Mouse (Mus musculus): ENCODE results near the gene Dlk2.

Gene Dlk2

DNA sequence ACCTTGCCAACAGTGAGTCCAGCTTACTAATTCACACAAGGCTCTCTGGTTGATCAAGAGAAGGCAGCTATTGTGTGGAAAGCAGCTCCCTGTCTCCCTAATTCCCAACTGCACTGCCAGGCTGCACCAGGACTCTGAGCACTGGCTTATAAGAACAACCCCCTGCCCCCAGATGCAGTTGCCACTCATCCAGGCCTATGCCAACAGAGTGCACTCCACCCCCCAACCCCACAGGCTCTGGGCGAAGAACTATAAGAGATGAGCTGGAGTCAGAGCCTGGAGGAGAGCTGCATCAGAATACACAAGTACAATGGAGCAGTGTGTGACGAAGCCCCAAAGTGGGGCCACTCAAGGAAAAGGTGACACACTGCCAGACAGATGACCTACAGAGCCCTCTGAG lies 25.2 kb upstream of the Dlk2 start:
- in situ Hi-C loops (cut with MboI, MseI) = no loop called here

DNA sequence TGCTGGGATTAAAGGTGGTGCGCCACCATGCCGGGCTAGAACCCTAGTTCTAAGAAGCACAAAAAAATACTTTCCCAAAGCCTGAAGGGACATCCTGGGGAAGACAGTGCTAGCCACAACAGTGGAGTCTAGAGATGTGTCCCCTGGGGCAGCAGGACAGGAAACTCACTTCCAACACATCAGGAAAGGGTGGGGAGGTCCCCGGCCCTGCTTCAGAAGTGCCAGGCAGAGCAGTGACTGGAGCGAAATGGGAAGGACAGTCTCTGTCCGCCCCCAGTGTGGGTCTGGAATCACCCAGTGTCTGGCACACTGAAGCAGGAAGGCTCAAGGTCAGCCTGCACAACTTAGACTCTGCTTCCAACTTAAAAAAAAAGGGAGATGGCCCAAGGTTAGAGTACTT lies 24.5 kb upstream of the Dlk2 start:
- in situ Hi-C loops (cut with MboI, MseI) = no loop called here

DNA sequence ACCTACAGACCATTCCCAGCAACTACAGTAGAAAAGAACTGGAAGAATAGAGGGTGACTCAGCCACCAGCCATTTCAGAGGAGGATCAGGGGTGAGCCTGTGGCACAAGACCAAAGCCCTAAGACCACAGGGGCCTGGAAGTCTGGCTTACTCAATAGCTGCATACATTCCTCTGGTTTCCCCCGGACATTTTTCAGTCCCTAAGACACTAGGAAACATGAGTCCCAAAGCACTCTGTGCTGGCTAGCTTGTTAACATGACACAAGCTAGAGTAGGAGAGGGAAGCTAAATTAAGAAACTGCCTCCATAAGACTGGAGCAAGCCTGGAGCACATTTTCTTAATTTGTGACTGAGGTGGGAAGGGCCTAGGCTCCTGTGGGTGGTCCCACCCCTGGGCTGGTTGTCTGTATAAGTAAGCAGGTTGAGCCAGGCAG lies 23.4 kb upstream of the Dlk2 start:
- in situ Hi-C loops (cut with MboI, MseI) = no loop called here

DNA sequence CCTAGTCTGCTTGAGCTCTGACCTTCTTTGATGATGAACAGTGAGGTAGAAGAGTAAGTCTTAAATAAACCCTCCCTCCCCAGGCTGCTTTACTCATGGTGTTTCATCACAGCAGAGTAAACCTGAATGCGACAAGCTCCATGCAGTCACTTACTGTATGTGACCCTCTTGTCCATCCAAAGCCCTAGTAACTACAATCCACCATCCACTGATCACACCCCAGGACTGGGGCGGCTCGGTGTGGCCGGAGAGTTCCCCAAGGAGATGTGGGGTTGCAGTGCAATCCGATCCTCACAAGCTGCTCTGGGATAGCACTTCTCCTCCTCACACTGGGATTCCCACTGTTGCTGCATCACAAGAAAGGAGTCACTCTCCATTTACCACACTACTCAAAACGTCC lies 22.8 kb upstream of the Dlk2 start:
- in situ Hi-C loops (cut with MboI, MseI) = no loop called here

DNA sequence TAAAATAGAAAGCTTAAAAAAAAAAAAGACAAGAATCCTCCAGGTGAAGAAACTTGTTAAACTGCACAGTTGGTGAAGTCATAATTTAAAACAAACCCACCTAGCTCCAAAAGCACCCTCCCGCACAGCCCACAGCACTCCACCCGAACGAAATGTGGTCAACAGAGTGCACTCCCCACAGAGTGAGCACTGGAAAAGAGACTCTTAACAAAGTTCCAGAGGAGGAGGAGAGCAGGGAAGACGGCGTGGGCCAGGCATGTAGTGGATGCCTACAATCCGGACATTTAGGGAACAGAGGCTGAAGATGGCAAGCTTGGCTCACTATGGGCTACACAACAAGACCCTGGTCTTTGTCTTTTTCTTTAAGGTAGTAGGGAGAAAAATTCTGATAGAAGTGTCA lies 22.2 kb upstream of the Dlk2 start:
- in situ Hi-C loops (cut with MboI, MseI) = no loop called here

DNA sequence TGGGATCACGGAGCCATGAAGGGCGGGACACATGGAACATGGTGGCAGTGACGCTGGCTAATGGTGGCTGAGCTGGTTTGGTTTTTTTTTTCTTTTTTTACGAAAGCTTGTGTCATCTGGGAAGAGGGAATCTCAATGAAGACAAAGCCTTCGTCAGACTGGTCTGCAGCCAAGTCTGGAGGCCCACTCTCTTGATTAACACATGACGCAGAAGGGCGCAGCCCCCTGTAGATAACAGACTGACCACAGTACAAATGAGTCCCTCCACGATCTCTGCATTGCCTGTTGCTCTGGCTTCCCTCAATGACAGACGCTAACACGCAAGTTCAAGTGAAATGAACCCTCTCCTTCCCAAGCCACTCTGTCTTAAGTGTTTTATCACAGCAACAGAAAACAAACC lies 21.7 kb upstream of the Dlk2 start:
- in situ Hi-C loops (cut with MboI, MseI) = no loop called here

DNA sequence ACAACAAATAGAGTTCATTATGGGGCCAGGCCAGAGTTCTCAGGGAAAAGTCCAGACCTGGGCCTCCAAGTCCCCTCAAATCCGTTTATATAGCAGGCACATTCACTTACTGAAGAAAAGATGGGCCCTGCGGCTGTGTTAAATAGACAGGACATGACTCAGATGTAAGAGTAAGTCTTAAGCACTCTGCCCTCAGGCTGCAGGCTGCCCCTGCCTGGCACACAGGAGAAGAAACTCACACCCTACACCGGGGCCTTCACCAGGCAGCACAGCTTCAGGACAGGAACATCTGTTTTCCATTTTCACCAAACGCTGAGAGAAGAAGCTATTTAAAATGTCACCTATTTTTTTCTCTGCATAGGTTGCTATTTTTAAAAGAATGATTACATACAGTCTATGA lies 19.6 kb upstream of the Dlk2 start:
- in situ Hi-C loops (cut with MboI, MseI) = no loop called here

DNA sequence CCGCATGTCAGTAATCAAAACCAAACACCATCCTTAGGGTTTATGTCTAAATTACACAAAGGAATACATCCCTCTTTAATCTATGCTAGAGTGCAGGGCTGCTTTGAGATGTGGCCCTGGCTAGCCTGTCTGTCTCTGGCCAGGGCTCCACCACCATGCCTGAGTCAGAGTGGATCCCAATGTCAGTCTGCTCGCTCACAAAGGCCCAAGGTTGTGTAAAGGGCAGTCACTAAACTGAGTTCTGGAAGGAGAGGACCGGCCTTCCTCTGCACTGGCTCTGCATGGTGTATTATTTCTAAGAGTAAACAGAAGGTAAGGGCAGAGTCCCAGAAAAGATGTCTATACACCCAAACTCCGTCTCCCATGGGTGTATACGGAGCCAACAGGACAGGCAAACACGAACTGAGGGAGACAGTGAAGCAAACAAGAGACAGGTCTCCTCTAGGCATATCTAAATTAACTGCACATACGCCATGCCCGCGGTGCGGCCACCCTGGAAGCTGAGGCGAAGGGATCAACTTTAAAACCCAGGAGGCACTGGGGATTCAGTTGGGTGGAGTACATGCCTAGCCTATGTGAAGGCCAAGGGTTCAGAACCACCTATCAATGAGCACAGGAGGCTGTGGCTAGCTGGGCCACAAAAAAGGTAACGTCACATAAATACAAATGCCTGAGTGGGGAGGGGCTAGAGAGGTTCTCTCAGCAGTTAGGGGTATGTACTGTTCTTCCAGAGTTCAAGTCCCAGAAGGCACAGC lies 19.0 kb upstream of the Dlk2 start:
- in situ Hi-C loops (cut with MboI, MseI) = no loop called here

DNA sequence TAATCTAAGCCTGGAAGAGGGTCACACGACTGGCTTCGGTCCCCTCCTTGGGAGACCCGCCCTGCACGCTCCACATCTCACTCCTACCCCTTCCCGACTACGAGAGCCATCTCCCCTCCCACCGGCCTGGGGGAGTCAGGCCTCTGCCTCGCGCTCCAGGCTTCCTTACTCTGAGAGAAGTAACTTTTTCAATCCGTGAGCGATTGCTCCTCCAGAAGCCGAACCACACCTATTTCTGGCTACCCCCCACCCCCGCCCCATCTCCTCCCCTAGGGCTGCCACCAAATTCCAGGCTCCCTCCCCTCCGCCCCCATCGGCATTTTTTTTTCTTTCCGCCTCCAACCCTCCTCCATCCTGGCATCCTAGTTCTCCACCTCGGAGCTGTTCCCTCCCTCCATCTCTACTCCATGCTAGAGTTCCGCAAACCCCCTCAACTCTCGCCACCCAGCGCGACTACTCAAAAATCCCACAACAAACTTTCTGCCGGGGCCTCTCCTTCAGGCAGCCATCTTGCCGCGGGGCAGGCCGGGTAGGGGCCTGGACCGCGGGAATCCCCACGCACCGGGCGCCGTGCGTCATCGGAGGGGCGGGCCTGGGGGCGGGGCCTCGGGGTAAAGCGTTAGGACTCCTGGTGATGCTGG lies 14.6 kb upstream of the Dlk2 start, which contains the start of gene Tjap1:
Gene Tjap1 (minus strand): TSS at position 544 of the 641 bp plus-strand sequence.
- in situ Hi-C loops (cut with MboI, MseI) = no loop called here

DNA sequence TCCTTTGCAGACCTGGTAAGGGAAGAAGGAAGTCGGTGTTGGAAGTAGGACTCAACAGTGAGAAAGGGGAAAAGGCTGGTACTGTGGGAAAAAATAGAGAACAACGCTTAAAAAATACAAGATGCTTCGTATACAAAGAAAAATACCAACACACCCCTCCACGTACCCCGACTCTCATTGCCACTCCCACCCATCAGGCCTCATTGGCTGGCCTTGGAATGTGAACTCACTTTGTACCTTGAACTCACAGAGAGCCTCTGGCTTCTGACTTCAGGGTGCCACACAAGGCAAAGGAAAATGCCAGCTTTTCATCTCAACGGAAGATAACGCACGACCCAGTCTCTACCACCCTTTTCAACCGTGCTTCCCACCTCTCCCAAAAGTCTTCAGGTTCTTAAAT lies 14.1 kb upstream of the Dlk2 start:
- in situ Hi-C loops (cut with MboI, MseI) = no loop called here

DNA sequence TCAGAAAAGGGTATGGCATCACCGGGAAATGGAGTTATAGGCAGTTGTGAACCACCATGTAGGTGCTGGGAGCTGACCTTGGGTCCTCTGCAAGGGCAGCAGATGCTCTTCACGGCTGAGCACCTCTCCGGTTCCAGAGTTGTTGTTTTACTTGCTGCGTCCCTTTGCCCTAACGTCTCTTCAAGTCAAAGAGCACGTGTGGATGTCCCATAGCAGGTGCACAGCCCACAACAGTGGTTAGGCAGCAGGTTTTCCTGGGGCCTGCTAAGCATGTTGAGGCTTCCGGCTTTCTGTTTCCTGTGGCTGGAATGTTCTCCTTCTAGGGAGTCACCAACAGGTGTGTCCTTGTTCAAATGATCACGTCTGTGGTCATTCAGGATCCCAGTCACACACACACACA lies 13.3 kb upstream of the Dlk2 start:
- in situ Hi-C loops (cut with MboI, MseI) = no loop called here

DNA sequence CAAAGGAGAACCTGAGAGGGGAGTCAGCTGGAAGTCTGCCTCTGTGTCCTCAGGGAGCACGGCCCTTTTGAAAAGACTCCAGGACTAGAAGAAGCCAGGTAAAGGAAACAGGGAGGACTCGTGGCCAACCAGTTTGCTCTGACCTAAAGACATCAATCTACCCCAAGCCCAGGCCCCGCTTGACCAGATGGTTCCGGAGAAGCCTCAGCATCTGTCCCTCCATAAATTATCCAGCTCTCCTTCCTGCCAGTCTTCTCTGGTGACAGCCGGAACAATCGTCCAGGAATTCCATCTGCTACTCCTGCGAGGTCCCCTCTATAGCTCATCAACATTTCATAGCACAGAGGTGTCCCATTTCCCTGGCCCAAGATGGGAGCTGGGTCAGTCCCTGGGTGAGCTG lies 12.6 kb upstream of the Dlk2 start:
- in situ Hi-C loops (cut with MboI, MseI) = no loop called here

DNA sequence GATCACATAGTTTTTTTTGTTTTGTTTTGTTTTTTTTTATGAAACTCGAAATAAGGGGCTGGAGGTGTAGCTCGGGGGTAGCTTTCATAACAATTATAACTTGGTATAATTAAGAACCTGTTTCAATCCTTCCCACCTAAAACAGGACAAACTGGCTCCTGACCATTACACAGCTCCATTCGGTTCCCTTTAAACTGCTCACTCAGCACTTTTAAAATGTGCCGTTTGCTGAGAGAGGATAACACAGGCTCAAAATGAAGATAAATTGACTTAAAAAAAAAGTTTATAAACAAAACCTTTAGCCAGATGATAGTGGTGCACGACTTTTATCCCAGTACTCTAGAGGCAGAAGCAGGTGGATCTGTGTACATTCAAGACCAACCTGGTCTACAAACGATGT lies 11.8 kb upstream of the Dlk2 start:
- in situ Hi-C loops (cut with MboI, MseI) = no loop called here

DNA sequence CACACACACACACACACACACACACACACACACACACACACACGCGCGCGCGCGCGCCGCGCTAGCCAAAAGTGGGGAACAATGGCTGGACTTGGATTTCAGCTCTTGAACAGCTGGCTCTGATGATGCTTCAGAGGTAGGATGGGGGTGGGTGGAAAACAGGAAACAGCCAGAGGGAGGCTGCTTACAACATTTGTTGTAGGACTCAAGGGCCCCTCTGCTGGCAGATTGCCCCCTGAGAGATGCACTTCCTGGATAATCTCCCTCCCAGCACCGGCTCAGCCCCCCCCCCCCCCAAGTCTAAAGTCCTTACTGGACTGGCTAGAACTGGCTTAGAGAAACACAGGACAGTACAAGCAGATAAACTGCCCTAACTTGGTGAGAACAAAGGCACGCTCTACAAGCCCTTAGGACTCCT lies 9.5 kb upstream of the Dlk2 start:
- in situ Hi-C loops (cut with MboI, MseI) = no loop called here

DNA sequence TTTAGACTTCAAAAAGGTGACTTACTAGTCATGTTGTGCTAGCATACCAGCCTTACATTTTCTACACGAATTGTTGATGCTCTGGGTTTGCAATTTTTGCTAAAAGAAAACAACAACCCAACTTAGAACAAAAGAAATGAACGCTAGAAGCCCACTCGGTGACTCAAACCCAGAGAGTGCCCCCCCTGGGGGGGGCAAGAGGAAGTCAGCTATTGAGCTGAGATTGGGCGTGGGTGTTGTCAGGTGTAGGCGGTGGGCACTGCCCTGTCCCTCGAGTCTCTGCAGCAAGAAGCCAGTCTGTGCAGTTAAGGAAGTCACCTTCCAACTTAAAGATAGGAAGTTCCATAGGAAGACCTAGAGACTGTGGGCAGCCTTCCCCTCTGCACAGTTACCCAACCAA lies 620 bp upstream of the Dlk2 start:
- in situ Hi-C loops (cut with MboI, MseI) = no loop called here

DNA sequence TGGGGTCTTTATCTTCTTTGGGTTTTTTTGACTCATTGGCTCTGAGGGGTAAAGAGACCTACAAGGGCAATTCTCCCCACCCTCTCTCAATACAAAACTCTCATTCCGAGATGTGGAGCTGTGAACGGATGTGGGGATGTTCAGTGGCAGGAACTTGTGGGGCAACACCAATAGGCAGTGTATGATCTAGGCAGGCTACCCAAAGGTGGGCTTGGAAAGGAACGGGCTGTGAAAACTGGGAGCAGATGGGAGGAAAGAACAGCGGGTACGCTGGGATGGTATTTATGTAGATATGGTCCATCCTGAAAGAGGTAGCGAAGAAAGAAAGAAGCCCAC lies 225 bp upstream of the Dlk2 start:
- in situ Hi-C loops (cut with MboI, MseI) = no loop called here

DNA sequence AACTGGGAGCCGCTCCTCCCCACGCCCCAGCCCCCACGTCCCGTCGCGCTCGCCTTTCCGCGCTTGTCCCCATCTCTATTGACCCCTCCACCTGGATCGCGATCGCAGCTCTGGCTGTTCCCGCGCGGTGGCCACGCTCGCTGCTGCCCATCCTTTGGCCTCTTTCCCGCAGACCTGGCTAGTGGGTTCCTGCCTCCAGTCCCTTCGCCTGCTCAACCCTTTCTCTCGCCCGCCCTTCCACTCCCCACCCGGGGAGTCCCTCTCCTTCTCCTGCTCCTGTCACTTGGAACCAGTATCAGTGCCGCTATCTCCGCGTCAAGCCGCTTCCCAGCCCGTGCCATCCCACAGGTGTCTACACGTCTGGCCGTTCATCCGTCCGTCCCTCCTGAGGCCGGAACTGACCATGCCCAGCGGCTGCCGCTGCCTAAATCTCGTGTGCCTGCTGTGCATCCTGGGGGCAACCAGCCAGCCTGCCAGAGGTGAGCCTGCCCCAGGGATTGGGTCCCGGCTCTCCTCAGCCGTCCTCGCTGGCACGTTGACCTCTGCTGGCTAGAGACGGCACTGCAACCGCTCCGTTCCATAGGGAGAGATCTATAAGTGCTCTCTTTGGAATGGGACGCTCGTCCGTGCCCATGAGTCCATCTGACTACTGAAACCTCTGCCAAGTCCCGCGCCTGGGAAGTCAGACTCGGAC lies 1.1 kb downstream of the Dlk2 start:
- in situ Hi-C loops (cut with MboI, MseI) = no loop called here

DNA sequence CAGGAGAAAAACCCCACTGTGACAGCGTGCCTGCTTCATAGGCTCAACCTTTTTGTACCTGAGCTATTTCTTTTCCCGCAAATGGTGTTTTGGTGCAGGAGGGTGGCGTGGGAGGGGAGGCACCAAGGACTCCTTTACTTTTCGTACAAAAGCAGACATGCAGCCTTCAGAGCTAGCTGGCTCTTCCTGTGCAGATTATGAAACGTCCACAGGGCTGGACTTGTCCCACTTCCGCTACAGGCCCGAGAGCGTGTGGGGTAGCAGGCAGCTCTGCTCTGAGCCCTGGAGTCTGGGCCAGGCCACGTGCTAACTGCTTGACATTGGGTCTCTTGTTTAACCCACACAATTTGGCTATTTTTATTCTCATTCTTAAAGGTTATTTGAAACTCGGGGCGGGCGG lies 4.7 kb downstream of the Dlk2 start:
- in situ Hi-C loops (cut with MboI, MseI) = loop anchor here (10.0 kb wide), 1 partner anchor 577 kb away; no protein-coding TSS in a partner anchor

DNA sequence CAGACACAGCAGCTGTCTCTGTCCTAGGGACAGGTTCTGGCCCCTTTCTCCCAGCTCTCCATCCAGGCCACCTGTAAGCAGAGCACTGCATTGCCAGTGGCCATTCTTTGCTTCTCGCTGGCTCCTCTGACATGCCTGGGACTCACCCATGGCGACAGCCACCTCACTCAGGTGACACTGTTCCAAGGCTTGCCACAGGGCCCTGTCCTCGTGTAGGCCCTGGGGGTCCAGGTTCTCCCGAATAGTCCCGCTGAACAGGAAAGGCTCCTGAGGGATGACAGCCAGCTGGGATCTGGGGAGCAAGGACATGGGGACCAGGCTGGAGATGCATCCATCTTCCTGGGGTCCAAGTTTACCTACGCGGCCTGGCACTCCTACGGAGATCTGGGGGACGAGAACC lies 7.0 kb downstream of the Dlk2 start:
- in situ Hi-C loops (cut with MboI, MseI) = loop anchor here (10.0 kb wide), 1 partner anchor 579 kb away; no protein-coding TSS in a partner anchor

DNA sequence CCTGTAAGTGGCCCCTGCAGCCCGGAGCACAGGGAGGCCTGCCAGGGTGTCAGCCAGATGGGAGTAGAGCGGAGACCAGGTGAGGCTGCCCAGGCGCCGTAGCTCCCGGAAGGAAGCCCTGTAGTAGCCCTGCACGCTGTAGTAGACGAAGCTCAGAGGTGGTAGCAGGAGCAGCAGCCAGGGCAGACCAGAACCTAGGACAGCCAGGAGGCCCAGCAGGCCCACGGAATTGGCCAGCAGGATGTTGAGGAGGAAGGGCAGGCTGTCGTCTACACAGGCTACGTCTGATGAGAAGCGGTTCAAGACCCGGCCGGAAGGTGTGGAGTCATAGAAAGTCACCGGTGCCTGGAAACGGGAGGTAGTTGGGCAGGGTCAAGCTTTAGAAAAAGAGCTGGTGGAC lies 9.7 kb downstream of the Dlk2 start:
- in situ Hi-C loops (cut with MboI, MseI) = loop anchor here (10.0 kb wide), 1 partner anchor 582 kb away; no protein-coding TSS in a partner anchor

DNA sequence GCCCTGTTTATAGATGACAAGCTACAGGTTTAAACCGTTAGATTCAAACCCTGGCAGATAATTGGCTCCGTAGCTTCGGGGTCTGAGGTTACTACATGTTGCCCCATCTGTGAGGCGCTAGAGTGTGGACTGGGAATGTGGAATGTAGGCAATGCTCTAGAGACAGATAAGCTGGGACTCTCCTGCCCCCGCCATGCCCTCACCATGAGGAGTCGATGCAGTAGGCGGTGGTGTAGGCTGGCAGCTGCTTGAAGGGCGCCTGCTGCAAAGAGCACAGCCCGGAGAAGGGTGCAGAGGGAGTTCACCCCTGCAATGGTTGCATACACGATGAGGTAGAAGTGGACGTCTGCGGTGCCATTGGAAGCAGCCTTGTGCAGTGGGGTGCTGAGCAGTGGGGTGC lies 12.6 kb downstream of the Dlk2 start:
- in situ Hi-C loops (cut with MboI, MseI) = loop anchor here (10.0 kb wide), 1 partner anchor 585 kb away; no protein-coding TSS in a partner anchor

DNA sequence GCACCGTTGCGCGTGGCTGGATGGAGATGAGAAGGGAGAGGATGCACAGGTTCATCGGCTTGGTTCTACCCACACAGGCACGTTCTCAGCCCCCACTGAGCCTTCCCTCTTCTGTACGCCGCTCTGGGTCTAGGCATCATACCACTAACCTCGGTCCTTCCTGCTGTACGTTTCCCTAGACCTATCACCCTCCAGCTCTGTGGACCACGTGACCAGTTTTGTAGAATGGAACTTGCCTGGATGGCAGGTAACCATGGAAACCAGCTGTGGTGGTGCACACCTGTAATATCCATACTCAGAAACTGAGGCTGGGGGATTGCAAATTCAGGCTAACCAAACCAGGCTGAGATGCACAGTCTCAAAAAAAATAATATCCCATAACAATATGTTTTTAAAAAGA lies 13.3 kb downstream of the Dlk2 start:
- in situ Hi-C loops (cut with MboI, MseI) = no loop called here

All from regulatory T cell (primary cell).